Comparison of ENCODE assay signal across 8 mouse cellular contexts in genomic region chr6:128837454-128838341, GRCm38 (mm10). TPM values are rescaled to one million over a fixed set of nuclear protein-coding genes. Genes with fewer than 3 reads are reported as not detected.
DNase-seq lines count a peak whose midpoint lies in the region; ATAC-seq lines count a peak whose summit lies in the region.

No protein-coding gene starts in this region.

- 2% methylated on average over 14 of the region's 14 CpGs for WGBS in heart, embryonic 16.5 days
- WGBS in liver, embryonic 15.5 days (ENCODE audit: insufficient replicate concordance) = 3% methylated on average over 14 of the region's 14 CpGs
- WGBS in stomach, embryonic 16.5 days = 2% methylated on average over 14 of the region's 14 CpGs

- H3K27ac ChIP-seq in heart, embryonic 16.5 days (ENCODE audit: low read length) = peak overlapping the region; percentile 53
- H3K27ac ChIP-seq in liver, embryonic 15.5 days (replicated peaks) = no peak overlapping the region
- peak overlapping the region; percentile 82 for H3K27ac ChIP-seq in stomach, embryonic 16.5 days (ENCODE audit: low read length)

- peaks cover 5% of the 10 kb centered on the region for H3K4me1 ChIP-seq in heart, embryonic 16.5 days (ENCODE audit: control insufficient read depth, insufficient read depth, low read length)
- H3K4me1 ChIP-seq in liver, embryonic 15.5 days (replicated peaks) = peaks cover 53% of the 10 kb centered on the region
- 0 out of 2 replicates have a peak, but pooled peaks cover 9% of the 10 kb centered on the region for H3K4me1 ChIP-seq in stomach, embryonic 16.5 days (ENCODE audit: control insufficient read depth, insufficient read depth, low read length)

- no peaks in the 10 kb centered on the region for H3K36me3 ChIP-seq in heart, embryonic 16.5 days (ENCODE audit: control insufficient read depth, insufficient read depth)
- no peaks in the 10 kb centered on the region for H3K36me3 ChIP-seq in liver, embryonic 15.5 days (replicated peaks)
- no peaks in the 10 kb centered on the region for H3K36me3 ChIP-seq in stomach, embryonic 16.5 days (ENCODE audit: control insufficient read depth, insufficient read depth, low read length)

- peak overlapping the region; percentile 79 for H3K4me2 ChIP-seq in heart, embryonic 16.5 days (ENCODE audit: low read depth, low read length)
- H3K4me2 ChIP-seq in liver, embryonic 15.5 days = peak overlapping the region; percentile 84
- H3K4me2 ChIP-seq in stomach, embryonic 16.5 days (ENCODE audit: low read depth, low read length) = peak overlapping the region; percentile 68

- peak overlapping the region; percentile 52 for H3K9ac ChIP-seq in heart, embryonic 16.5 days (ENCODE audit: low read length)
- peak overlapping the region; percentile 65 for H3K9ac ChIP-seq in liver, embryonic 15.5 days
- peak overlapping the region; percentile 89 for H3K9ac ChIP-seq in stomach, embryonic 16.5 days (ENCODE audit: low read length)

- DNase-seq in frontal cortex, postnatal 25 days (ENCODE audit: low spot score in 2 of 2) = no peak
- DNase-seq in 3T3-L1 (ENCODE audit: low read depth, low spot score) = peak; percentile 43
- peak; percentile 36 for DNase-seq in cerebellum, adult 9-11 months
- DNase-seq in MN1 (ENCODE audit: low spot score) = no peak

- no peaks in the 10 kb centered on the region for H3K9me3 ChIP-seq in heart, embryonic 16.5 days (replicated peaks; ENCODE audit: control insufficient read depth, low read length)
- H3K9me3 ChIP-seq in liver, embryonic 15.5 days (replicated peaks) = no peaks in the 10 kb centered on the region
- H3K9me3 ChIP-seq in stomach, embryonic 16.5 days (replicated peaks; ENCODE audit: control insufficient read depth, low read length) = no peaks in the 10 kb centered on the region

- peak; percentile 54 for ATAC-seq in frontal cortex, adult (ENCODE audit: low TSS enrichment)
- no peak for ATAC-seq in heart, embryonic 16.5 days (replicated peaks; ENCODE audit: extremely low read depth, insufficient read depth, low FRiP score)
- no peak for ATAC-seq in liver, embryonic 15.5 days (ENCODE audit: insufficient read depth)
- ATAC-seq in stomach, embryonic 16.5 days (ENCODE audit: insufficient read depth, low FRiP score) = 0 out of 2 replicates have a peak, but pooled peaks have one; percentile 14

- peak overlapping the region; percentile 87 for H3K4me3 ChIP-seq in heart, embryonic 16.5 days (ENCODE audit: low read length)
- H3K4me3 ChIP-seq in liver, embryonic 15.5 days (replicated peaks) = peak overlapping the region; percentile 69
- H3K4me3 ChIP-seq in stomach, embryonic 16.5 days (replicated peaks; ENCODE audit: low read length) = peak overlapping the region; percentile 86

- no peaks in the 10 kb centered on the region for H3K27me3 ChIP-seq in heart, embryonic 16.5 days (ENCODE audit: control insufficient read depth, insufficient read depth, low read length)
- no peaks in the 10 kb centered on the region for H3K27me3 ChIP-seq in liver, embryonic 15.5 days
- H3K27me3 ChIP-seq in stomach, embryonic 16.5 days (ENCODE audit: control insufficient read depth, insufficient read depth, low read length) = no peaks in the 10 kb centered on the region

RNA-seq across cellular contexts. Expression of gene Klrb1b, which starts 11.6 kb away (rescaled TPM):
- polyA plus RNA-seq in heart, embryonic 16.5 days (2015; fragmentation: Nextera tagmentation; extraction: Ambion mirVana) = 0.17 and 0.49 TPM in 2 replicates
- polyA plus RNA-seq in liver, embryonic 15.5 days (2015; fragmentation: Nextera tagmentation; extraction: Ambion mirVana) = 0.18 and 0.23 TPM in 2 replicates
- 0.56 and 0.81 TPM in 2 replicates for polyA plus RNA-seq in stomach, embryonic 16.5 days (2015; fragmentation: Nextera tagmentation; extraction: Ambion mirVana)

RNA-seq across cellular contexts. Expression of gene Gm44511, which starts 11.6 kb away (rescaled TPM):
- 0.26 TPM in 1 of 2 replicates, not detected in the other for polyA plus RNA-seq in heart, embryonic 16.5 days (2015; fragmentation: Nextera tagmentation; extraction: Ambion mirVana)
- polyA plus RNA-seq in liver, embryonic 15.5 days (2015; fragmentation: Nextera tagmentation; extraction: Ambion mirVana) = not detected in 2 replicates
- polyA plus RNA-seq in stomach, embryonic 16.5 days (2015; fragmentation: Nextera tagmentation; extraction: Ambion mirVana) = 0.44 TPM in 1 of 2 replicates, not detected in the other

RNA-seq across cellular contexts. Expression of gene Klrb1c, which starts 48.7 kb away (rescaled TPM):
- polyA plus RNA-seq in heart, embryonic 16.5 days (2015; fragmentation: Nextera tagmentation; extraction: Ambion mirVana) = 0.16 and 0.39 TPM in 2 replicates
- polyA plus RNA-seq in liver, embryonic 15.5 days (2015; fragmentation: Nextera tagmentation; extraction: Ambion mirVana) = 0.25 and 0.37 TPM in 2 replicates
- polyA plus RNA-seq in stomach, embryonic 16.5 days (2015; fragmentation: Nextera tagmentation; extraction: Ambion mirVana) = 0.25 and 0.27 TPM in 2 replicates

RNA-seq across cellular contexts. Expression of gene Clec2i, which starts 49.7 kb away (rescaled TPM):
- 0.29 and 1.2 TPM in 2 replicates for polyA plus RNA-seq in heart, embryonic 16.5 days (2015; fragmentation: Nextera tagmentation; extraction: Ambion mirVana)
- 0.17 and 0.25 TPM in 2 replicates for polyA plus RNA-seq in liver, embryonic 15.5 days (2015; fragmentation: Nextera tagmentation; extraction: Ambion mirVana)
- polyA plus RNA-seq in stomach, embryonic 16.5 days (2015; fragmentation: Nextera tagmentation; extraction: Ambion mirVana) = 0.17 and 0.25 TPM in 2 replicates

RNA-seq across cellular contexts. Expression of gene BC035044, which starts 53.2 kb away (rescaled TPM):
- polyA plus RNA-seq in heart, embryonic 16.5 days (2015; fragmentation: Nextera tagmentation; extraction: Ambion mirVana) = 1.7 and 5.3 TPM in 2 replicates
- 5.8 and 6.9 TPM in 2 replicates for polyA plus RNA-seq in liver, embryonic 15.5 days (2015; fragmentation: Nextera tagmentation; extraction: Ambion mirVana)
- 1.5 and 2.1 TPM in 2 replicates for polyA plus RNA-seq in stomach, embryonic 16.5 days (2015; fragmentation: Nextera tagmentation; extraction: Ambion mirVana)

Comparison
In these comparisons a context has a peak if more than half of its experiments do, and no peak if none do; other contexts are left out.
1. ATAC-seq: peak in frontal cortex, adult (single experiment) and stomach, embryonic 16.5 days (single experiment); none in heart, embryonic 16.5 days (single experiment) and liver, embryonic 15.5 days (single experiment).
2. DNase-seq: peak in 3T3-L1 (single experiment) and cerebellum, adult 9-11 months (single experiment); none in frontal cortex, postnatal 25 days (0 of 2) and MN1 (single experiment).
3. Peak in every context shown above with its lines, with median percentiles within 50 percentile points of each other: H3K4me2 ChIP-seq, H3K4me3 ChIP-seq and H3K9ac ChIP-seq.